Mouse (Mus musculus) Patski (cell line): ENCODE measurements around the gene Nr3c2. TPM values are rescaled to one million over a fixed set of nuclear protein-coding genes. Genes with fewer than 3 reads are reported as not detected.

Experiments used
- ATAC-seq: fragments of 100-300 bp; one replicate; pipeline ENCODE4 v1.8.0; 2021
- CTCF ChIA-PET: fragments of 350-600 bp; sonication (Branson Sonifier 250); formaldehyde crosslinking; loops from one replicate; lab custom pipeline; 2022; ENCODE audit warnings: inconsistent platforms; lab: Charles Lee
- POLR2A ChIA-PET: fragments of 350-600 bp; sonication (Branson Sonifier 250); formaldehyde crosslinking; loops from one replicate; lab custom pipeline; 2022; ENCODE audit warnings: antibody characterized with exemption, inconsistent platforms; lab: Charles Lee
- DNase-seq: peaks from one replicate; pipeline ENCODE4 v3.0.0-alpha.2; 2011; ENCODE audit warnings: low read depth, low spot score
- H3K27me3 ChIP-seq: fragments of 371-371 bp; one replicate; pipeline ENCODE4 v1.5.1; 2021
- CTCF ChIP-seq: fragments of 100-300 bp; IDR thresholded peaks from one replicate; pipeline ENCODE4 v1.5.1; 2021
- in situ Hi-C: fragments of 300-500 bp; cut with MboI; formaldehyde crosslinking; loops from 3 replicates; pipeline ENCODE4 v1.11.1; 2018; ENCODE audit warnings: low pct_unique_long_range_greater_than_20kb, mixed read lengths
- polyA plus RNA-seq: library from polyadenylated mRNA; unstranded; gene quantifications from one replicate; pipeline ENCODE4 v1.2.3, GENCODE M21; 2021

Gene Nr3c2
- polyA plus RNA-seq, 1 experiment from 2014 or later = 6.7 TPM

DNA sequence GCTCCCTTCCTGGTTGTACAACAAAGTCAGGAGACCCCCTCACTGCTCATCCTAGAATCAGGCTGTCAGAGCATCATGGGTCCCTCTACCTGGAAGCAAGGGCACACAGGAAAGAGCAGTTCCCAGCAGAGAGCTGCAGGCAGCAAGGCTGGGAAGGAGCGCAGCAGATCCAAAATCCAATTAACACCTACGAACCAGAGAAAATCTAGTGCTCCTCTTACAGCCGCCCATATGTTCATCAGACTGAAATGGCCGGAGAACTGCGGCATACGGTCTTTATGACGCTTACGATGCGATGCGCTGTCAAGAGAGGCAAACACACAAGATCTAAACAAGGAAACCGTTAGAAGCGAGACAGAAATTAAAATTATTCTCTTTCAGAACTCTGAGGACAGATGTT, 389.2 kb downstream of the Nr3c2 start:
- POLR2A ChIA-PET = no interaction called here

DNA sequence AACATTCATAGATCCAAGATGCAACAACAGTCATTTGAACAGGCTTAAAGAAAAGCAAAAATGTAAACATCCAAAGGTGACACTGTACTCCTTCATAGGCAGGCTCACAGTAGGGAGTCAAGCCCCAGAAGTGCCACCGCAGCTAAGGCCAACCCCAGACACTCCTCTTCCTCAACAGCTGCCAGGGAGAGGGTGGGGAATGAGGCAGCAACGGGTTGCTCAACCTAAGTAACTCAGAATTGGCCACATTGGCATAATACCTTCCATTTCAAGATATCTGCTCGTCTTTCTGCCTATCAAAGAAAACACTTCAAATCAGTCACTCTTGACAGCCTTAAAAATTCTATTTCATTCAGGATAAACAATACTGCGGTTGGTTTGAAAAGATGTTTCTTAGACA, 392.9 kb downstream of the Nr3c2 start:
- no peak for ATAC-seq
- no peak for DNase-seq
- H3K27me3 ChIP-seq = no peaks in the 10 kb centered on the region
- in situ Hi-C loops = no loop called here
- ChIA-PET CTCF (interaction anchor here (1.5 kb wide), 1 partner anchor 21 kb away, joined by 4 read pairs; no protein-coding TSS in a partner anchor), POLR2A (no interaction called here)
- TF ChIP-seq CTCF = no peak

More for the DNA sequence above, 389.2 kb downstream of the Nr3c2 start:
- TF ChIP-seq CTCF = no peak
- DNase-seq = no peak
- ATAC-seq = no peak
- in situ Hi-C loops = no loop called here
- CTCF ChIA-PET = no interaction called here
- no peaks in the 10 kb centered on the region for H3K27me3 ChIP-seq

DNA sequence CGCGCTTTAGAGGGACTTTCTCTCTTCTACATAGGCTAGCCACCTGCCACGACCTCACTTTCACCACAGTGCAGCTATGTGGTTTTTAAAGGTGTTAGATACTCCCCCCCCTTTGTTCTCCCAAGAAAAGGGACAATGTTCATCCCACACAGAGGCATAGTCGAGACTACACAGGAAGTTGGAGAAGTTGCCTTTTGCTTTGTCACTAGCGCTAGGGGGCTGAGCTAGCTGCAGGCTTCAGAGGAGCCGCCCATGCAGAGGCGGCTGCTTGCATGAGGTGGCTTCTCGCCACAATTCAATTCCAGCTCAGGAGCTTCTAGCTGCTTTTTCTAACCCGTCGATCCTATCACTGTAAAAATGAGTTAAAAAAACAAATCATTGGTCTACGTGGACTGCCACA, 393.4 kb downstream of the Nr3c2 start:
- ChIA-PET POLR2A (no interaction called here), CTCF (interaction anchor here (1.5 kb wide), 1 partner anchor 20 kb away, joined by 4 read pairs; no protein-coding TSS in a partner anchor)
- DNase-seq (no peak), ATAC-seq (no peak)
- in situ Hi-C loops = no loop called here
- no peak for TF ChIP-seq CTCF
- no peaks in the 10 kb centered on the region for H3K27me3 ChIP-seq

DNA sequence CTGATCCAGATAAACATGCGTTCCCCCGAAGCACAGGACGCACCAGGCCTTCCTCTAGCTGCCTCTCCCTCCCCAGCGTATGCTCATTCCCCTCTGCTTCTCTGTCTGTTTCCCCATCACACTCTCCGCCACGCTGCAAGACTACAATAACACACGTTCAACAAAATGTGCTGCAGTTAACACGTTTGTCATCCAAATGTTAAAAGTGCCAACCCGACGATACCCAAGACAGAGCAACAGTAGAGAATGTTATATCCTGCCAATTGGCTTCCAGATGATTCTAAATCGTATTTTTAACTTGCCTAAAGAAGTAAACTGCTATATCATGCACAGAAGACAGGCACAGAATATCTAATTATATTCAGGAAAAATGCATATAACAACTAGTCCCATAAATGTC, 395.4 kb downstream of the Nr3c2 start:
- DNase-seq = no peak
- ChIA-PET POLR2A (no interaction called here), CTCF (no interaction called here)
- H3K27me3 ChIP-seq = no peaks in the 10 kb centered on the region
- in situ Hi-C loops = no loop called here
- TF ChIP-seq CTCF = no peak
- no peak for ATAC-seq
